In the genomic region with DNA sequence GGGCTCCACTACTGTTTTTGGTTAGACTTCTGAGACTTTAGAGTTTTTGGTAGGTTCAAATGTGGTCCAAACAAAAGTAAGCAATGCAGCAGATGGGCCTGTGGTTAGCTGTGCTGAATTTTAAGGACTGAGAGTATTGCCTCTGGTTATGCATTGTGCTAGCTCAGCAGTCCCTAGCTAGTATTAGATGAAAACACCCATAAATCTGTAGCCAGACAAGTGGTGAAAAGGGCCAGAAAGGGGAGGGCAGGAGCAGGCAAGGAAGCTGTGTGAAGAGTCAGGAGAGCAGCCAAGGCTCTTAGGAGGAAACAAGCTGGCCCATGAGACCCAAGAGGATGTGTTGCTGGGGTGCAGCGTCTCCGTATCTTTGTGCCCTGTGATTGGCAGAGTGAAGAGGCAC, we compare ENCODE assay signal across 29 mouse cellular contexts.
DNase-seq lines count a peak whose midpoint lies in the region; ATAC-seq and TF ChIP-seq lines count a peak whose summit lies in the region.
"Had no signal": no experiment of that assay in that cellular context is flagged by ENCODE, and none has a peak within 500 bp of the region (broad histone marks: within the 10 kb centered on the region; RNA-seq: fewer than 3 reads in every experiment).

No protein-coding gene starts in this region.

- no peak for TF ChIP-seq CTCF in hindbrain, postnatal 0 days (IDR thresholded peaks at IDR 0.05; ENCODE audit: low read depth)
- TF ChIP-seq CTCF in olfactory bulb, adult 2 months (IDR thresholded peaks at IDR 0.05; ENCODE audit: insufficient read depth, low read depth, low read length), result no peak

- H3K4me1 ChIP-seq in hindbrain, postnatal 0 days (ENCODE audit: insufficient read depth, low read length), result no peaks in the 10 kb centered on the region; the same call in 1 of the 2 replicates
- H3K4me1 ChIP-seq in hindbrain, embryonic 16.5 days (ENCODE audit: control insufficient read depth, insufficient read depth, low read depth, low read length), result no peaks in the 10 kb centered on the region; the same call in 1 of the 2 replicates
- H3K4me1 ChIP-seq in neural tube, embryonic 11.5 days (ENCODE audit: control insufficient read depth, insufficient read depth, low read length), result no peaks in the 10 kb centered on the region; the same call in 1 of the 2 replicates
- H3K4me1 ChIP-seq in olfactory bulb, adult 2 months (ENCODE audit: control insufficient read depth, insufficient read depth, low read length), result no peaks in the 10 kb centered on the region
- H3K4me1 ChIP-seq: embryonic facial prominence, embryonic 13.5 days; kidney, embryonic 15.5 days; limb, embryonic 13.5 days; lung, embryonic 15.5 days; midbrain, embryonic 12.5 days had no signal

- DNase-seq in hindbrain, postnatal 0 days (ENCODE audit: low spot score), result no peak
- peak; percentile 4 for DNase-seq in urinary bladder, postnatal 14 days (ENCODE audit: low spot score)
- no peak for DNase-seq in urinary bladder, postnatal 25 days (ENCODE audit: low spot score)
- DNase-seq in neural tube, embryonic 11.5 days (ENCODE audit: low spot score), result peak; percentile 28
- DNase-seq in cerebellum, postnatal 36 days, result no peak
- DNase-seq in layer of hippocampus, adult 9-11 months, result no peak
- DNase-seq: adrenal gland, postnatal 25 days; B cell, adult 2 months; cerebellum, adult 11-12 months; cerebellum, adult 9-11 months; forebrain, postnatal 0 days; gastrocnemius, postnatal 10 days; heart, postnatal 10 days; kidney, adult 11 months; lung, postnatal 36 days; right cerebral cortex, postnatal 4 days; thymus, adult 2 months; thymus, postnatal 4 days had no signal

- H3K4me3 ChIP-seq in hindbrain, postnatal 0 days (ENCODE audit: low read length), result no peak overlapping the region
- H3K4me3 ChIP-seq in hindbrain, embryonic 16.5 days (ENCODE audit: low read length), result no peak overlapping the region
- H3K4me3 ChIP-seq in neural tube, embryonic 11.5 days (ENCODE audit: low read depth, low read length), result no peak overlapping the region
- H3K4me3 ChIP-seq in olfactory bulb, adult 2 months (ENCODE audit: insufficient read depth, low read depth, low read length), result no peak overlapping the region
- H3K4me3 ChIP-seq: embryonic facial prominence, embryonic 13.5 days; heart, embryonic 13.5 days; kidney, embryonic 15.5 days; limb, embryonic 13.5 days; lung, embryonic 15.5 days; midbrain, embryonic 12.5 days; myocyte had no signal

- TF ChIP-seq POLR2A in olfactory bulb, adult 2 months (IDR thresholded peaks at IDR 0.05; ENCODE audit: insufficient read depth, low read depth, low read length), result no peak

- no peaks in the 10 kb centered on the region for H3K36me3 ChIP-seq in hindbrain, postnatal 0 days (ENCODE audit: insufficient read depth, low read length)
- no peaks in the 10 kb centered on the region for H3K36me3 ChIP-seq in hindbrain, embryonic 16.5 days (ENCODE audit: control insufficient read depth, insufficient read depth, low read length)
- no peaks in the 10 kb centered on the region for H3K36me3 ChIP-seq in neural tube, embryonic 11.5 days (ENCODE audit: control insufficient read depth, insufficient read depth, low read length)
- H3K36me3 ChIP-seq: embryonic facial prominence, embryonic 13.5 days; heart, embryonic 13.5 days; kidney, embryonic 15.5 days; limb, embryonic 13.5 days; lung, embryonic 15.5 days; midbrain, embryonic 12.5 days had no signal

- WGBS in hindbrain, postnatal 0 days, result 74% methylated on average over 2 of the region's 2 CpGs
- 54% methylated on average over 2 of the region's 2 CpGs for WGBS in hindbrain, embryonic 16.5 days
- WGBS in neural tube, embryonic 11.5 days, result 28% methylated on average over 2 of the region's 2 CpGs
- WGBS in olfactory bulb, adult 2 months, result 60% methylated on average over 2 of the region's 2 CpGs

- ATAC-seq in hindbrain, postnatal 0 days, result no peak
- no peak; the same call in 1 of the 2 replicates for ATAC-seq in hindbrain, embryonic 16.5 days
- ATAC-seq in neural tube, embryonic 11.5 days (ENCODE audit: insufficient read depth, low FRiP score, low TSS enrichment), result peak; percentile 64
- ATAC-seq: inflammation-experienced regulatory T-cells, adult 6 months had no signal

- no peak overlapping the region for H3K4me2 ChIP-seq in hindbrain, postnatal 0 days (ENCODE audit: low read depth, low read length)
- no peak overlapping the region for H3K4me2 ChIP-seq in hindbrain, embryonic 16.5 days (ENCODE audit: low read length)
- no peak overlapping the region for H3K4me2 ChIP-seq in neural tube, embryonic 11.5 days (ENCODE audit: low read depth)
- H3K4me2 ChIP-seq: embryonic facial prominence, embryonic 13.5 days; heart, embryonic 13.5 days; kidney, embryonic 15.5 days; limb, embryonic 13.5 days; liver, embryonic 11.5 days; lung, embryonic 15.5 days; midbrain, embryonic 12.5 days had no signal

- no peaks in the 10 kb centered on the region for H3K9me3 ChIP-seq in hindbrain, postnatal 0 days (ENCODE audit: low read length)
- no peaks in the 10 kb centered on the region for H3K9me3 ChIP-seq in hindbrain, embryonic 16.5 days (ENCODE audit: control insufficient read depth, low read length)
- H3K9me3 ChIP-seq in neural tube, embryonic 11.5 days (ENCODE audit: control insufficient read depth, low read length), result no peaks in the 10 kb centered on the region
- H3K9me3 ChIP-seq: embryonic facial prominence, embryonic 13.5 days; kidney, embryonic 15.5 days; limb, embryonic 13.5 days; lung, embryonic 15.5 days; midbrain, embryonic 12.5 days had no signal

- H3K9ac ChIP-seq in hindbrain, postnatal 0 days (replicated peaks; ENCODE audit: low read length), result no peak overlapping the region
- H3K9ac ChIP-seq in hindbrain, embryonic 16.5 days (ENCODE audit: low read depth, low read length), result no peak overlapping the region
- no peak overlapping the region for H3K9ac ChIP-seq in neural tube, embryonic 11.5 days (ENCODE audit: low read length)
- H3K9ac ChIP-seq: embryonic facial prominence, embryonic 13.5 days; forebrain, postnatal 0 days; heart, embryonic 13.5 days; kidney, embryonic 15.5 days; limb, embryonic 13.5 days; lung, embryonic 15.5 days; midbrain, embryonic 12.5 days had no signal

- no peaks in the 10 kb centered on the region for H3K27me3 ChIP-seq in hindbrain, postnatal 0 days (ENCODE audit: insufficient read depth, low read length)
- H3K27me3 ChIP-seq in hindbrain, embryonic 16.5 days (replicated peaks; ENCODE audit: control insufficient read depth, insufficient read depth, low read length), result no peaks in the 10 kb centered on the region
- no peaks in the 10 kb centered on the region for H3K27me3 ChIP-seq in neural tube, embryonic 11.5 days (ENCODE audit: control insufficient read depth, insufficient read depth, low read length)
- H3K27me3 ChIP-seq: embryonic facial prominence, embryonic 13.5 days; heart, embryonic 13.5 days; kidney, embryonic 15.5 days; limb, embryonic 13.5 days; lung, embryonic 15.5 days; midbrain, embryonic 12.5 days had no signal

- 0 out of 2 replicates have a peak overlapping the region, but pooled peaks have one; percentile 20 for H3K27ac ChIP-seq in hindbrain, postnatal 0 days
- no peak overlapping the region for H3K27ac ChIP-seq in hindbrain, embryonic 16.5 days (ENCODE audit: low read depth, low read length)
- H3K27ac ChIP-seq in neural tube, embryonic 11.5 days (ENCODE audit: low read depth, low read length), result no peak overlapping the region
- H3K27ac ChIP-seq in olfactory bulb, adult 2 months (ENCODE audit: insufficient read depth, low read depth, low read length), result peak overlapping the region; percentile 40; the same call in 1 of the 2 replicates
- H3K27ac ChIP-seq: embryonic facial prominence, embryonic 13.5 days; heart, embryonic 13.5 days; kidney, embryonic 15.5 days; limb, embryonic 13.5 days; lung, embryonic 15.5 days; midbrain, embryonic 12.5 days had no signal

Comparison
In these comparisons a context has a peak if more than half of its experiments do, and no peak if none do; other contexts are left out.
1. DNase-seq: peak in urinary bladder, postnatal 14 days (single experiment) and neural tube, embryonic 11.5 days (single experiment); none in hindbrain, postnatal 0 days (single experiment), urinary bladder, postnatal 25 days (single experiment), cerebellum, postnatal 36 days (0 of 2) and layer of hippocampus, adult 9-11 months (single experiment).
2. H3K27ac ChIP-seq: peak in hindbrain, postnatal 0 days (single experiment) and olfactory bulb, adult 2 months (single experiment); none in hindbrain, embryonic 16.5 days (single experiment) and neural tube, embryonic 11.5 days (single experiment).